Mouse (Mus musculus) liver, embryonic 13.5 days (tissue): ENCODE results near the gene Naga. TPM values are rescaled to one million over a fixed set of nuclear protein-coding genes. Genes with fewer than 3 reads are reported as not detected.

ENCODE experiments used
- ATAC-seq: fragments of 200-750 bp; cut with Nextera tagmentation; 2 replicates; pipeline ENCODE4 v1.8.0; 2017; ENCODE audit warnings: low read depth, mild to moderate bottlenecking, moderate number of reproducible peaks, moderate library complexity
- DNase-seq: peaks from one replicate; pipeline ENCODE4 v3.0.0; 2022
- H3K27ac ChIP-seq: fragments of 300-500 bp; sonication (generic); 2 replicates; pipeline ENCODE4 v1.5.1; 2015; ENCODE audit warnings: moderate library complexity, mild to moderate bottlenecking, inconsistent platforms
- H3K27me3 ChIP-seq: fragments of 300-500 bp; sonication (generic); 2 replicates; pipeline ENCODE4 v1.6.1; 2015; ENCODE audit warnings: mild to moderate bottlenecking, inconsistent platforms
- H3K36me3 ChIP-seq: fragments of 300-500 bp; sonication (generic); 2 replicates; pipeline ENCODE4 v1.6.1; 2015; ENCODE audit warnings: mild to moderate bottlenecking, inconsistent platforms
- H3K4me1 ChIP-seq: fragments of 300-500 bp; sonication (generic); replicated peaks from 2 replicates; pipeline ENCODE4 v1.6.1; 2015; ENCODE audit warnings: inconsistent platforms
- H3K4me2 ChIP-seq: fragments of 300-500 bp; sonication (generic); 2 replicates; pipeline ENCODE4 v1.6.1; 2015; ENCODE audit warnings: inconsistent platforms, mild to moderate bottlenecking, moderate library complexity
- H3K4me3 ChIP-seq: fragments of 300-500 bp; sonication (generic); replicated peaks from 2 replicates; pipeline ENCODE4 v1.5.1; 2015; ENCODE audit warnings: mild to moderate bottlenecking, inconsistent platforms
- H3K9ac ChIP-seq: fragments of 300-500 bp; sonication (generic); 2 replicates; pipeline ENCODE4 v1.6.1; 2015; ENCODE audit warnings: mild to moderate bottlenecking, inconsistent platforms
- H3K9me3 ChIP-seq: fragments of 300-500 bp; sonication (generic); replicated peaks from 2 replicates; pipeline ENCODE4 v1.6.1; 2016; ENCODE audit warnings: inconsistent platforms
- WGBS: fragments of 180-500 bp; shearing (Covaris S2); methylation state at CpG from one replicate; pipeline ENCODE4 v1.1.7; 2015; ENCODE audit not compliant: insufficient replicate concordance; 5-methylcytosine and 5-hydroxymethylcytosine counted together
- polyA plus RNA-seq: library from polyadenylated mRNA; unstranded; fragments of >200 nt; fragmentation: Nextera tagmentation; extraction: Ambion mirVana; gene quantifications from 2 replicates; pipeline ENCODE4 v1.2.1, GENCODE M21; 2015

Gene Naga
- 34.3 and 35.7 TPM in 2 replicates for polyA plus RNA-seq

DNA sequence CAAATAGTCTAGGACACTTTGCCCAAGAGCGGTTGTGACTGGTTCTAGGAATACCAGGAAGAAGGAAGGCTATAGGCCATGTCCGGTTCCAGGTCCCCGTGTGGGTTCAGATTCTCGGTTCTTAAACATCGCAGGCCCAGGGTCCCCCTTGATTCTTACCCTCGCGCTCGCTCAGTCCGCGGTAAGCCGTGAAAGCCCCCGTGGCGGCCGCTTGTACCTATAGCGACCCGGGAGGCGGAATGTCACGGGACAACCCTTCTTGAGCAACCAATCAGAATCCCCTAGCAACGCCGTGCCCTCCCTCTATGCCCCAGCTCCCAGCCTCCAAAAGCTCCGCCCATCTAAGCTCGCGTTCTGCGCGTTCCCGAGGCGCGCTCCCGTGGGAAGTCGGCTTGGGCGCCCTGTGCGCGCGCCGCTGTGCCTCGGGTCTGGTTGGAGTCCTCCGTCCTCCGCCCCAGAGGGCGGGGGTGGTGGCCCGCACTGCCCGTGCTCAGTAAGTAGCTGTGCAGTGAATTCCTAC, at the start of gene Naga, which contains the start of the genes Pheta2 and Smdt1:
TSS of gene Naga (minus strand) at position 333 of the 520 bp plus-strand sequence.
TSS of gene Pheta2 (plus strand) at position 350 of the 520 bp plus-strand sequence.
TSS of gene Smdt1 (plus strand) at position 367 of the 520 bp plus-strand sequence.
- H3K4me3 ChIP-seq, result peak within 1 kb of the TSS; percentile 71
- WGBS, result under 1% methylated on average over 41 of the region's 41 CpGs
- peak within 1 kb of the TSS; percentile 97 for H3K9ac ChIP-seq
- ATAC-seq (peak; percentile 79), DNase-seq (peak; percentile 100)
- H3K36me3 ChIP-seq, result peaks cover 41% of the 10 kb centered on the region
- peak within 1 kb of the TSS; percentile 97 for H3K4me2 ChIP-seq
- H3K9me3 ChIP-seq, result no peaks in the 10 kb centered on the region
- peaks cover 64% of the 10 kb centered on the region for H3K4me1 ChIP-seq
- H3K27ac ChIP-seq, result peak within 1 kb of the TSS; percentile 100
- H3K27me3 ChIP-seq, result no peaks in the 10 kb centered on the region

DNA sequence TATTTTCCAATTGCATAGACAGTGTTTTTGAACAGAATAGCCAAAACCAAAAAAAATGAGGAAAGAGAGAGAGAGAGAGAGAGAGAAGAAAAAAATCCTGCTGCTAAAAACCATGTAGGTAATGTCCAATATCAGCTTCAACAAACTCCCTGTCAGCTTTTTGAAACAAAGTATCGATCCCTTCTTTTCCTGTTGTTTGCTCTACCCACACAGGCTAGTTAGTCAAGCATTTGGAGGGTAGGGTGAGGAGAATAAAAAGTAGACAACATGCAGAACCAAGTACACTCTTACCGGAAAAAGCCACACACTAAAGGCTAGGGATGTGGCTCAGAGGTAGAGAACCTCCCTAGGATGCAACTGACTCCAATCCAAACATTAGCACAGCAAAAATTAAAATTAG, 47.0 kb upstream of the Naga start:
- Histone ChIP-seq H3K9ac (no peak overlapping the region), H3K27me3 (0 out of 2 replicates have a peak, but pooled peaks cover 3% of the 10 kb centered on the region), H3K9me3 (no peaks in the 10 kb centered on the region), H3K4me1 (0 out of 2 replicates have a peak, but pooled peaks cover 3% of the 10 kb centered on the region), H3K4me3 (no peak overlapping the region), H3K4me2 (no peak overlapping the region), H3K36me3 (no peaks in the 10 kb centered on the region), H3K27ac (no peak overlapping the region)
- DNase-seq (no peak), ATAC-seq (no peak)
- 64% methylated on average over 2 of the region's 2 CpGs for WGBS

DNA sequence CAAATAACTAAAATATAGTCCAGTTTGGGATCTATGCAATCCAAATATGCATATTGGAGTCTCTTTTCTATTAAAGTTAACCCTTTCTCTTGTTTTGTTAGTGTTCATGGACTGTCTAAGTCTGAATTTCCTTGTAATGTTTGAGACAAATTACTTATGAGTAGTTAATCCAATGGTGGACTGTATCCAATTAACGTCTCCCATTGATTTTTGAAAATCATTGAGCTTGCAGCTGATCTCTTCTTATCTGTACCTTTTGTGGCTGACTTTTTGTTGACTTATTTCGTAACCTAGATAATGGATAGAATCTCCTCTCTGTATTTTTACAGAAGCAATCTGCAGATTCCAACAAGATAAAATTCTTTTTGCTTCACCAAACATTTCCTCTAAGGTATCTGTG, 43.7 kb upstream of the Naga start:
- WGBS, result 66% methylated on average over 2 of the region's 2 CpGs
- H3K36me3 ChIP-seq, result no peaks in the 10 kb centered on the region
- H3K27me3 ChIP-seq, result 0 out of 2 replicates have a peak, but pooled peaks cover 9% of the 10 kb centered on the region
- ATAC-seq (no peak), DNase-seq (no peak)
- H3K4me2 ChIP-seq, result no peak overlapping the region
- H3K9ac ChIP-seq, result no peak overlapping the region
- no peaks in the 10 kb centered on the region for H3K9me3 ChIP-seq
- no peak overlapping the region for H3K4me3 ChIP-seq
- H3K4me1 ChIP-seq, result peaks cover 16% of the 10 kb centered on the region
- no peak overlapping the region for H3K27ac ChIP-seq

DNA sequence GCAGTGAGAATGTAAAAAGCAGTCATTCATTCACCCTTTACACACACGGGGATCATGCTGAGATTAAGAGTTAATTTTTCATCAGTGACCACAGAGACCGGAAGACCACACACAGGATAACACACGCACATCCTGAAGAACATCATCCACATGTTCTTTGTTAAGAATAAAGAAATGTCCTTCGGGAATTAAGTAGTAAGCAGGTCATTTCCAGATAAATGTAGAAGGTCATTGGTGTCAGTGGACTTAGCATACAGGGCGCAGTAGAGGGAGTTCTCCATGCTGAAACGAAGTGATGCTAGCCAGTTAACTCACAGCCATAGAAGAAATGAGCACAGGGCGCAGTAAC, 42.0 kb upstream of the Naga start:
- 35% methylated on average over 7 of the region's 7 CpGs for WGBS
- Histone ChIP-seq H3K27ac (peak overlapping the region; percentile 21; the same call in 1 of the 2 replicates), H3K9me3 (no peaks in the 10 kb centered on the region), H3K4me3 (peak overlapping the region; percentile 15; the same call in 1 of the 2 replicates), H3K9ac (no peak overlapping the region; the same call in 1 of the 2 replicates), H3K4me2 (peak overlapping the region; percentile 52), H3K36me3 (no peaks in the 10 kb centered on the region), H3K4me1 (peaks cover 16% of the 10 kb centered on the region), H3K27me3 (0 out of 2 replicates have a peak, but pooled peaks cover 9% of the 10 kb centered on the region)
- DNase-seq (no peak), ATAC-seq (no peak)

DNA sequence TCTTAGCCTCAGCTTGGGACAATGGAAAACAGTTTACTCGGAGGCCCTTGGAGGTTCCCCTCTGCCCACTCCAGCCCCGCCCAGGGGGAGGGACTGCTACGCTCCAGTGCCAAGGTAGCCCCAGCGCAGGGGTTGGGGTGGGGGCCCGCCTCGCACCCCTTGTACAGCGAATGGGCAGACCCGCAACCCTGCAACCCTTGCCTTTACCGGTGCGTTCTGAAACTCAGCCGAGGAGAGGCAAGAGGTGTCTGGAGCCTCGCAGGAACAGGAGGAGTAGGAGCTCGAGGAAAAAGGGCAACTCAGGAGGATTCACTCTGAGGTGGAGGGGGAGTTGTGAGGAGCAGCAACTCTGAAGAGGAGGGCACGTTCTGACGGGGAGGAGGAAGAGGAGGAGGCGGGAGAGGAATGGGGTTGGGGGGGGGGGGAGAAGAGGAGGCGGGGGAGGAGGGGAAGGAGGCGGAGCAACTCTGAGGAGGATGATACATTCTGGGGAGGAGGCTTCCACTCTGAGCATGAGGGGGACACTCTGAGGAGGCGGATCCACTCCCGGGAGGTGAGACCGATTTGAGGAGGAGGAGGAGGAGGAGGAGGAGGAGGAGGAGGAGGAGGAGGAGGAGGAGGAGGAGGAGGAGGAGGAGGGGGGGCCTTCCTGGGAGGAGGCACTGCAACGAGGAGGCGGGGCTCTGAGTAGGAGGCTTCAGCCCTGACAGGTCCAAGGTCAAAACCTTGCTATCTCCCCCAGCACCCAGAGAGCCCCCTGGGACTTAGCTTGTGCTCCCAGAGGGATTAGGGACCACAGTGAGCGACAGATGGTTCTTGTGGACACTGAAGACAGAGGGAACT, 41.4 kb upstream of the Naga start, which contains the start of gene Cyp2d22:
TSS of gene Cyp2d22 (minus strand) at position 390 of the 843 bp plus-strand sequence.
- Histone ChIP-seq H3K27me3 (0 out of 2 replicates have a peak, but pooled peaks cover 9% of the 10 kb centered on the region), H3K9me3 (no peaks in the 10 kb centered on the region), H3K9ac (peak within 1 kb of the TSS; percentile 69), H3K4me1 (peaks cover 18% of the 10 kb centered on the region), H3K4me2 (peak within 1 kb of the TSS; percentile 70), H3K27ac (peak within 1 kb of the TSS; percentile 79), H3K36me3 (no peaks in the 10 kb centered on the region), H3K4me3 (peak within 1 kb of the TSS; percentile 56)
- 3% methylated on average over 18 of the region's 24 CpGs for WGBS
- peak; percentile 19 for DNase-seq
- peak; percentile 73 for ATAC-seq

DNA sequence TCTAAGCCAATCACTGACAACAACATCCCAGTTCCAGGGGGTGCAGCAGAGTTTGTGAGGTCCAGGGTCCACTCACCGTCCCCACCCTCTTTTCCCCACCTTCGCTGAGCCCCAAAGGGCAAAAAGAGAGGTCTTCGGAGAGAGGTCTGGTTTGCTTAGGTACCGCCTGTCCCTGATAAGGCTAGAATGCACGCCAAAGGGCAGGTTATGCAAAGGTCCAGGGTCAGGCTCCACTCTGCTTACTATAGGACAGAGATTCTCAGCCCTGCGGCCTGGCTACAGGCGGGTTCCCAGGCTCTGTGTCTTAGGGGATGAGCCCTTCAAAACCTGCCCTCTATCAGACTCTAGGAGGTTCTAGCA, 40.8 kb upstream of the Naga start:
- Histone ChIP-seq H3K4me3 (peak overlapping the region; percentile 56), H3K36me3 (no peaks in the 10 kb centered on the region), H3K9ac (peak overlapping the region; percentile 69), H3K27me3 (0 out of 2 replicates have a peak, but pooled peaks cover 9% of the 10 kb centered on the region), H3K9me3 (no peaks in the 10 kb centered on the region), H3K27ac (peak overlapping the region; percentile 79), H3K4me2 (peak overlapping the region; percentile 70), H3K4me1 (peaks cover 18% of the 10 kb centered on the region)
- peak; percentile 15 for DNase-seq
- ATAC-seq, result peak; percentile 77
- WGBS, result 12% methylated on average over 7 of the region's 7 CpGs

DNA sequence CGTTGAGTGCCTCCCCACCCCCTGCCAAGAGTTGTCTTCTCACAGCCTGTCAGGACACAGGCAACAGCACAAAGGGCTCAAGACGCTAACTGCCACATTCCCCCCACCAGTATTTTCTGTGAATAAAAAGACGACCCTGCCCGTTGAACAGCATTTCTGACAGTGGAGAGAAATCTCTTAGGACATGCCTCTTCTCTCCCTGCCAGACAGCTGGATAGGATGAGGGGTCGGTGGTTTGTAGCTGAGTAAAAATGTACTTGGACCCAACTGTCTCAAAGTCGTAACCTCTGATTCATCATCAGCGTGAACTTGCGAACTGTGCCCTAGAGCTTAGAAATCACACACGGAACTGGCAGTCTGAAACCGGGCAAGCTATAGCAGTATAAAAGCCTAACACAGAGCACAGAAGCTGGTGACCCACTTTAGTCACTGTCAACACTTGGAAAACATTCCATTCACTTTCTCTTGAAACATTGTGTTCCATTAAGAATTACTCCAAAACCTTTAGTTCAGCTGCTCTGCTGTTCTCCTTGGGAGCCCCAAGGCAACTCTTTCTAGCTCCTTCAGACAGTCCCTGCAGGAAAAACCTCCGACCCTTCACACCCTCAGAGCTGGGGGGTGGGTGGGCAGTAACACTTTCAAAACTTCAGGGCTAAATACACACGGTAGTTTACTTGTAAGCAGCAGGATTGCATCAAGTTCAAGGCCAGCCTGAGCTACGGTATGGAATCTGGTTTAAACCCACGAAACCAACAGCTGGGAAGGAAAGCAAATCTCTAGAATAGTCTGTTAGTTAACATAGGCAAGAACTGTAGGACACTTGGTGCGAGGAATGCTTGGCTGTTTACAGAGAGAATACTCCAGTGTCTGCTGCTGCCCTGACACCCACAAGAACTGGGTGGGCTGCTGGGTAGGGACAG, 39.8 kb upstream of the Naga start:
- H3K9me3 ChIP-seq, result no peaks in the 10 kb centered on the region
- peak overlapping the region; percentile 79 for H3K27ac ChIP-seq
- ATAC-seq, result no peak
- WGBS, result 51% methylated on average over 15 of the region's 15 CpGs
- H3K4me3 ChIP-seq, result peak overlapping the region; percentile 19
- 0 out of 2 replicates have a peak, but pooled peaks cover 9% of the 10 kb centered on the region for H3K27me3 ChIP-seq
- H3K9ac ChIP-seq, result peak overlapping the region; percentile 43
- H3K36me3 ChIP-seq, result no peaks in the 10 kb centered on the region
- no peak for DNase-seq
- peaks cover 18% of the 10 kb centered on the region for H3K4me1 ChIP-seq
- H3K4me2 ChIP-seq, result peak overlapping the region; percentile 70

DNA sequence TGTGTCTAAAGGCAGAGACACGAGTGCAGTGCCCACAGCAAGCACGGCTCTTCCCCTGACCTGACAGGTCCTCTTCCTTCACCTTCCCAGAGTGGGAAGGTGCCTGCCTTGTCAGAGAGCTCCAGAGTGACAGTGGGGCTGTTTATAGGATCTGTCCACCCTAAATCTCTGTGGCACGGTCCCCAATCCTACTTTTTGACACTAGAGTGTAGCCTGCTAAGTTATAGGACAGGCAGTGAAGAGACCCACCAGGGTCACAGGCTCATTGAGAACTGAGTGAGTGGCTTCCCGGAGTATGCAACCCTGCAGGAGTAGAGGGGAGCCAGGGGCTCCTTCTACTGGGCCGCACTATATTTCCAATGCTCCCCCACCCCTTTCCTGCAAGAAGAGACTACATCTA, 39.0 kb upstream of the Naga start:
- H3K4me3 ChIP-seq, result no peak overlapping the region
- H3K9me3 ChIP-seq, result no peaks in the 10 kb centered on the region
- DNase-seq, result no peak
- WGBS, result 57% methylated on average over 5 of the region's 5 CpGs
- H3K4me1 ChIP-seq, result peaks cover 18% of the 10 kb centered on the region
- H3K27ac ChIP-seq, result 0 out of 2 replicates have a peak overlapping the region, but pooled peaks have one; percentile 34
- peak overlapping the region; percentile 43 for H3K9ac ChIP-seq
- 0 out of 2 replicates have a peak, but pooled peaks cover 9% of the 10 kb centered on the region for H3K27me3 ChIP-seq
- ATAC-seq, result no peak
- peak overlapping the region; percentile 70 for H3K4me2 ChIP-seq
- H3K36me3 ChIP-seq, result no peaks in the 10 kb centered on the region

DNA sequence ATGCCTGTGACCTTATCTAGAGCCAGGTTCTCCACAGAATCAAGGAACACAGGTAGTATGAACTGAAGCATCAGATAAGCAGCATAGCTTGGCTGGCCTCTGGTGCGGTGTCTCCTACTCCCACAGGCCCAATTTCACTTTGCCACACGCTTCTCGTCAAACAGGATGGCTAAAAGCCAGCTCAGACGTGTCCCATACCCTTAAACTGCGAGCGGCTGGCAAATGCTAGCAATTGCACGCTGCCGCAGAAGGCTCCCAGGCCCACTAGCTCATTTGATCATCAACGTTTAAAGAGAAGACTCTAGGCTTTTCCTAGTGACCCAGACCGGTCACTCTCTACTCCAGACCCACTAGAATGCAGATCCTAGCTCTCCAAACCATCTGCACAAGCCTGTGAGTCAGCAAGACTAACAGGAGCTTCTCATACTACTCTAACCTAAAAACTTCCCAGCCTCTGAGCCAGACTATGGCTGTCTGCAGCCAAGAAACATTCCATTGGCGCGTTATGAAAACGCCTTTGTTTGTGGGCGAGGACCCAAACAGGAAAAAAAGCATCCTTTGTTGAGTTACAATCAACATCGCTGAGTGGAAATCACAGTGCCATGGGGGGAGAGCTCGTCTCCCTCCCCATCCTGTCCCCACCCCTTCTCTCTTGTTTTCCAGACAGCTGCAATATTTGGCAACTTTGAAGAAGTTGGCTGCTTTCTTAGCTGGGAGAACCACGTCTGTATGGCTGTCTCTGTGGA, 37.8 kb upstream of the Naga start:
- ATAC-seq (no peak), DNase-seq (no peak)
- peaks cover 18% of the 10 kb centered on the region for H3K4me1 ChIP-seq
- no peaks in the 10 kb centered on the region for H3K36me3 ChIP-seq
- WGBS, result 65% methylated on average over 17 of the region's 17 CpGs
- no peak overlapping the region for H3K4me3 ChIP-seq
- no peak overlapping the region for H3K27ac ChIP-seq
- no peak overlapping the region; the same call in 1 of the 2 replicates for H3K9ac ChIP-seq
- H3K27me3 ChIP-seq, result 0 out of 2 replicates have a peak, but pooled peaks cover 9% of the 10 kb centered on the region
- H3K9me3 ChIP-seq, result no peaks in the 10 kb centered on the region
- no peak overlapping the region for H3K4me2 ChIP-seq

DNA sequence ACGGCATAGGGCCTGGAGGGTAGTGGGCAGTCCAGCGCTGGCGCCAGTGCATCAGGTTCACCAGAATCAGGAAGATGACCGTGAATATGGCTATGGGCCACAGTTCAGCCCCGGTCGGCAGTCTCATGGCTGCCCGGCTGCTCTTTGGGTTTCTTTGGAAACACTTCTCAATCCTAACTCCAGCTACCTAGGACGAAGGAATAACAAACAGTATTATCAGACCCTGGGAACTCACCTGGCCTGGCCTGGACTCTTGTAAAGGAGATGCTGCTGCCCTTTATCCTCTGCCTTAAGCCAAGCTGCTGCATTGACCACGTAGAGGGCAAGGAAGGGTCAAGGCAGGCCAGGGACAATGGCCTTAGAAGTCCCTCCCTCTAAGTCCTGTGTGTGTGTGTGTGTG, 37.1 kb upstream of the Naga start:
- H3K4me3 ChIP-seq, result no peak overlapping the region
- peaks cover 17% of the 10 kb centered on the region for H3K4me1 ChIP-seq
- H3K27ac ChIP-seq, result no peak overlapping the region
- no peak for ATAC-seq
- DNase-seq, result no peak
- no peaks in the 10 kb centered on the region for H3K36me3 ChIP-seq
- H3K9me3 ChIP-seq, result no peaks in the 10 kb centered on the region
- H3K27me3 ChIP-seq, result 0 out of 2 replicates have a peak, but pooled peaks cover 7% of the 10 kb centered on the region
- no peak overlapping the region for H3K9ac ChIP-seq
- H3K4me2 ChIP-seq, result no peak overlapping the region
- 73% methylated on average over 9 of the region's 9 CpGs for WGBS
